In genomic region chr1:192818334-192818733, GRCm38 (mm10) we compare ENCODE assay signal across 30 mouse cellular contexts. TPM values are rescaled to one million over a fixed set of nuclear protein-coding genes. Genes with fewer than 3 reads are reported as not detected.
DNase-seq lines count a peak whose midpoint lies in the region; ATAC-seq and TF ChIP-seq lines count a peak whose summit lies in the region.
"Had no signal": no experiment of that assay in that cellular context is flagged by ENCODE, and none has a peak within 500 bp of the region (broad histone marks: within the 10 kb centered on the region; RNA-seq: fewer than 3 reads in every experiment).

No protein-coding gene starts in this region.

- H3K4me3 ChIP-seq in liver, adult 2 months (ENCODE audit: insufficient read depth, low read depth, low read length): no peak overlapping the region
- no peak overlapping the region for H3K4me3 ChIP-seq in liver, postnatal 0 days (ENCODE audit: low read depth, low read length)
- H3K4me3 ChIP-seq: embryonic facial prominence, embryonic 13.5 days; embryonic facial prominence, embryonic 15.5 days; erythroblast, embryonic 14.5 days; forebrain, embryonic 13.5 days; forebrain, embryonic 15.5 days had no signal

- H3K36me3 ChIP-seq in liver, adult 2 months (ENCODE audit: control insufficient read depth, insufficient read depth, low read length): no peaks in the 10 kb centered on the region
- no peaks in the 10 kb centered on the region for H3K36me3 ChIP-seq in liver, postnatal 0 days (replicated peaks; ENCODE audit: insufficient read depth, low read length)
- H3K36me3 ChIP-seq: embryonic facial prominence, embryonic 13.5 days; embryonic facial prominence, embryonic 15.5 days; forebrain, embryonic 15.5 days; G1E had no signal

- H3K9me3 ChIP-seq in liver, postnatal 0 days (ENCODE audit: low read length): no peaks in the 10 kb centered on the region
- H3K9me3 ChIP-seq: embryonic facial prominence, embryonic 13.5 days; embryonic facial prominence, embryonic 15.5 days; forebrain, embryonic 13.5 days; forebrain, embryonic 15.5 days had no signal

- H3K27me3 ChIP-seq in liver, adult 2 months (ENCODE audit: control insufficient read depth, insufficient read depth, low read length): no peaks in the 10 kb centered on the region
- no peaks in the 10 kb centered on the region for H3K27me3 ChIP-seq in liver, postnatal 0 days (ENCODE audit: insufficient read depth, low read length)
- H3K27me3 ChIP-seq: CH12.LX; embryonic facial prominence, embryonic 13.5 days; embryonic facial prominence, embryonic 15.5 days; forebrain, embryonic 13.5 days; forebrain, embryonic 15.5 days; Patski had no signal

- TF ChIP-seq CTCF in liver, adult 2 months (IDR thresholded peaks at IDR 0.05; ENCODE audit: low read depth, low read length): no peak
- TF ChIP-seq CTCF in liver, postnatal 0 days (IDR thresholded peaks at IDR 0.05; ENCODE audit: low read depth): no peak

- H3K4me2 ChIP-seq in liver, postnatal 0 days (ENCODE audit: low read depth, low read length): no peak overlapping the region
- H3K4me2 ChIP-seq: embryonic facial prominence, embryonic 13.5 days; embryonic facial prominence, embryonic 15.5 days; forebrain, embryonic 13.5 days; forebrain, embryonic 15.5 days had no signal

- H3K79me2 ChIP-seq in liver, adult 2 months (ENCODE audit: control insufficient read depth, insufficient read depth, low read length): no peaks in the 10 kb centered on the region

- TF ChIP-seq EP300 in liver, postnatal 0 days (IDR thresholded peaks at IDR 0.05; ENCODE audit: low read depth): no peak

- peaks cover 6% of the 10 kb centered on the region for H3K4me1 ChIP-seq in liver, adult 2 months (ENCODE audit: control insufficient read depth, insufficient read depth, low read length)
- H3K4me1 ChIP-seq in liver, postnatal 0 days (ENCODE audit: insufficient read depth): no peaks in the 10 kb centered on the region

- ATAC-seq in liver, postnatal 0 days: no peak
- no peak for ATAC-seq in granulocyte monocyte progenitor cell, adult 5-6 weeks (replicated peaks; ENCODE audit: poor library complexity, severe bottlenecking)
- ATAC-seq: activated CD4-positive, CD25-positive, alpha-beta regulatory T cell, adult 4 months; CD4-positive, CD25-positive, alpha-beta regulatory T cell, adult 4 months; forebrain, embryonic 13.5 days; forebrain, embryonic 15.5 days; Patski had no signal

- peak; percentile 95 for DNase-seq in heart, adult 11 months
- no peak for DNase-seq in heart, postnatal 4 days
- peak; percentile 30 for DNase-seq in heart, postnatal 25 days (ENCODE audit: low spot score)
- DNase-seq in heart, adult 8-10 months (ENCODE audit: low spot score): no peak
- DNase-seq in liver, adult 2 months (ENCODE audit: extremely low read depth, low read depth, low spot score): peak; percentile 89
- DNase-seq in liver, postnatal 0 days: no peak
- DNase-seq in skeletal muscle tissue, adult 2 months (ENCODE audit: low read depth, low spot score): peak; percentile 24
- DNase-seq: adrenal gland, adult 2 months; adrenal gland, postnatal 10 days; adrenal gland, postnatal 25 days; B cell, adult 2 months; cerebellum, adult 11 months; cerebellum, adult 18-20 months; cerebellum, adult 8-10 months; cerebellum, adult 9-11 months; cerebellum, postnatal 14 days; cerebellum, postnatal 36 days; embryo, embryonic 11 days had no signal

- H3K9ac ChIP-seq in liver, adult 2 months (ENCODE audit: low read depth, low read length): no peak overlapping the region
- H3K9ac ChIP-seq in liver, postnatal 0 days (replicated peaks): no peak overlapping the region
- H3K9ac ChIP-seq: embryonic facial prominence, embryonic 13.5 days; embryonic facial prominence, embryonic 15.5 days; forebrain, embryonic 13.5 days; forebrain, embryonic 15.5 days had no signal

- peak overlapping the region; percentile 68 for H3K27ac ChIP-seq in liver, adult 2 months (replicated peaks; ENCODE audit: insufficient read depth, low read depth, low read length)
- no peak overlapping the region for H3K27ac ChIP-seq in liver, postnatal 0 days (ENCODE audit: low read depth)
- H3K27ac ChIP-seq: embryonic facial prominence, embryonic 13.5 days; embryonic facial prominence, embryonic 15.5 days; forebrain, embryonic 13.5 days; forebrain, embryonic 15.5 days had no signal

- TF ChIP-seq POLR2A in liver, adult 2 months (IDR thresholded peaks at IDR 0.05; ENCODE audit: extremely low read depth, insufficient read depth, low read length): no peak

- intact Hi-C loops in heart, postnatal 25 days (cut with DNase I): no loop called here

- 51% methylated on average over 5 of the region's 5 CpGs for WGBS in liver, adult 2 months
- WGBS in liver, postnatal 0 days (ENCODE audit: insufficient replicate concordance): 77% methylated on average over 5 of the region's 5 CpGs

RNA-seq across cellular contexts. Expression of gene Sertad4, which starts 37.2 kb away (rescaled TPM):
- 10 to 100 TPM; 14.9 to 16.7 TPM for total RNA-seq in heart, postnatal 4 days (2021)
- total RNA-seq in heart, postnatal 25 days (2021): 1 to 10 TPM; 3.9 to 5.7 TPM
- total RNA-seq in heart, adult 8-10 months (2022): 1 to 10 TPM; 2.4 to 4.5 (median 3.1) TPM
- total RNA-seq in liver, adult 2 months (2014; rRNA removed): 0.07 TPM in 1 of 2 replicates, not detected in the other
- polyA plus RNA-seq in liver, adult 2 months (2012; rRNA removed): 0.06 and 0.07 TPM in 2 replicates
- polyA plus RNA-seq in liver, postnatal 0 days (2015; fragmentation: Nextera tagmentation; extraction: Ambion mirVana): 0.28 and 0.37 TPM in 2 replicates
- total RNA-seq in granulocyte monocyte progenitor cell, adult 5-6 weeks (2014; fragmentation: Nextera tagmentation): not detected in 2 replicates
- not detected in 2 replicates for total RNA-seq in granulocyte monocyte progenitor cell, adult 5-6 weeks (2017)
- total RNA-seq: CH12.LX; common myeloid progenitor, adult 5-6 weeks had no signal
- polyA plus RNA-seq: activated CD4-positive, CD25-positive, alpha-beta regulatory T cell, adult 4 months; CD4-positive, CD25-positive, alpha-beta regulatory T cell, adult 4 months; G1E had no signal

RNA-seq across cellular contexts. Expression of gene Hhat, which starts 47.3 kb away (rescaled TPM):
- total RNA-seq in heart, postnatal 4 days (2021): 1 to 10 TPM; 3.8 to 5.6 TPM
- total RNA-seq in heart, postnatal 25 days (2021): 1 to 10 TPM; 1.6 to 3.3 TPM
- 1 to 10 TPM; 2.1 to 3.6 (median 2.8) TPM for total RNA-seq in heart, adult 8-10 months (2022)
- 1.9 and 2.1 TPM in 2 replicates for total RNA-seq in liver, adult 2 months (2014; rRNA removed)
- polyA plus RNA-seq in liver, adult 2 months (2012; rRNA removed): 2.0 and 2.1 TPM in 2 replicates
- polyA plus RNA-seq in liver, postnatal 0 days (2015; fragmentation: Nextera tagmentation; extraction: Ambion mirVana): 0.76 and 1.1 TPM in 2 replicates
- 1.0 and 2.1 TPM in 2 replicates for total RNA-seq in granulocyte monocyte progenitor cell, adult 5-6 weeks (2014; fragmentation: Nextera tagmentation)
- total RNA-seq in granulocyte monocyte progenitor cell, adult 5-6 weeks (2017): 1.6 and 2.4 TPM in 2 replicates
- polyA plus RNA-seq: erythroblast, embryonic 14.5 days; G1E had no signal

Comparison
In these comparisons a context has a peak if more than half of its experiments do, and no peak if none do; other contexts are left out.
1. DNase-seq: peak in heart, adult 11 months (single experiment), heart, postnatal 25 days (single experiment), liver, adult 2 months (single experiment) and skeletal muscle tissue, adult 2 months (single experiment); none in heart, postnatal 4 days (single experiment), heart, adult 8-10 months (single experiment) and liver, postnatal 0 days (single experiment).